Mouse (Mus musculus): ENCODE measurements around the gene Pla2r1.

Pla2r1 gene

DNA sequence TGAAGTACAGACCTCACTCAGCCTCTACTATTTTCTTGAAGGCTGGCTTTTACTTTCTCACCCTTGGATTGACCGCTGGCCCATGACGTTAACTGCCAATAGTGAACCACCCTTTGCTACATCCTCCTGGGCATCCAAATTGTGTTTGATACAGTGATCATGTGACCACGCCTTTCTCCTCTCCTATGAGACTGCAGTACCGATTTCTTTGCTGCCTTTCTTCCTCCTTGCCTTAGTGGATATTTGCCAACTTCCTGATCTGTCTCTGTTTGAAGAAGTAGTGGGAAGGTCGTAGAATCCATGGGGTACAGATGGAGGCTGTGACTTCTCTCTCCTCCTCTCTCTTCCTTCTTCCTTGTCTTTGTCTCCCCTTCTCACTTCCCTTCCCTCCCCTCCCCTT lies 147.7 kb downstream of the Pla2r1 start:
- DNase-seq (ENCODE audit: low spot score in 2 of 2): no peak

DNA sequence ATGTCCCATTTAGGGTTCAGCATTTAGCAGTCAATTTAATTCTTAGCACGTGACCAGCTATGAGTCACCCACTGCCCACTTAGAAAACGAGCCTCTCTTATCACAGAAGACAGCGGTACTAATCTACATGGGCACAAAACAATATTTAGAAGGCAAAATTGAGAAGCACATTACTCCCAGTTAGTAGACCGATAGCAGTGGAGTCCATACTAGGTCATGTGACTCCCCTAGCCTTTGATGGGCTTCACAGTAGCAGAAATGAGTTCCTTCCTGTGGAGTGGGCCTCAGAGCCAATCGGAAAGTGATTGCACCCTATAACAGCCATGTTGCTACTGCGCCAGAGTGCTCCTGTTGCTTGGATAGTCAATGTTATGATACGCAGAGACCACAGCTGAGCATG lies 148.3 kb downstream of the Pla2r1 start:
- no peak for DNase-seq (ENCODE audit: low spot score in 2 of 2)

DNA sequence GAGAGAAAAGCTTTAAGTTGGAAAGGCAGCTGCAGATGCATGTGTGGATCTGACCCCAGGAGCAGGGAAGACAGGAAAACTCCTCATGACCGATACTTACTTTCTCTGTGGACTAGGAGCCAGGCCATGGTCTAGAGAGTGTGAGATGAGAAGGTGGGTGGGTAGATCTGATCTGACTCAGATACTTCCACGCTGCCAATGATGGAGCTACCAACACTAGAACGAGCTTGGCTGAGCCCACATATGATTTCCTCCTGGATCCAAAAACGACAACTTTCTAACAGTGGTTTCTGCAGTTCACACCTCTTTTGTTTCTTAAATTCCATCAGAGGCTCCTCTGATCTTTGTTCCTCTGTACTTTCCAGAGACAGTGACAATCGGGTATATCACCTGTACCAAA lies 151.4 kb downstream of the Pla2r1 start:
- no peak for DNase-seq (ENCODE audit: low spot score in 2 of 2)

DNA sequence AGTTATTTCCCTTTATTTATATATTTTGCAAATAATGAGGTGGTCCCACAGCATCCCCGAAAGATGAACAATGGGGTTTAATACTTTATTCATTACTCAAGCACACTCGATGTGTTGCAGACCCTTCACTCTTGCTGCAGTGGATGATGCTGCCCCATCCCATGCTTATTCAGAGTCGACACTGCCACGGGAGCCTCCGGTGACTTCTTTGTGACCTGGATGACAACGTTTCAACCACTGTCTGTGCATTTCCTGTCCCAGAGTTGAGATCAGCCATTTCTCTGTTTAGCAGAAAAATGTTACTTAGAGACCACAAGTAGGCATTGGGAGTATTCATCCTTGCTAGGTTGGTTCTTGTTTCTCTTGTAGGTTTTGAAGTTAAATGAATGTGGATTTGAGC lies 159.3 kb downstream of the Pla2r1 start:
- no peak for DNase-seq (ENCODE audit: low spot score in 2 of 2)

DNA sequence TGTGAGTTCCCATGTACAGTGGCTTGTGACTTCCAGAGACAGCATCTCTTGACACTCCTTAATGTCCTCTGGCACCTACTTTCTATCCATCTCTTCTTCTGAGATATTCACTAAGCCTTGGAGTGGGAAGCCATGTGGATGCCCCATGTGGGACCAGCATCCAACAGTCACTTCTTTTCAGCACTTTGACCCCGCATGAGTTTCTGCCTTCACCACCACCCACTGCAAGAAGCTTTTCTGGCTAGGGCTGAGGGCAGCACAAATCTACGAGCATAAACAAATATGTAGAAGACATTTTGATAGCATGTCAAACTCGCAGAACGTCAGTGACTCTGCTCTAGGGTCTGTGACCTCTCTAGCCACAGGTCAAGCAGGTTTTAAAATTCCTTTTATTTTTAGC lies 160.8 kb downstream of the Pla2r1 start:
- DNase-seq (ENCODE audit: low spot score in 2 of 2): no peak

DNA sequence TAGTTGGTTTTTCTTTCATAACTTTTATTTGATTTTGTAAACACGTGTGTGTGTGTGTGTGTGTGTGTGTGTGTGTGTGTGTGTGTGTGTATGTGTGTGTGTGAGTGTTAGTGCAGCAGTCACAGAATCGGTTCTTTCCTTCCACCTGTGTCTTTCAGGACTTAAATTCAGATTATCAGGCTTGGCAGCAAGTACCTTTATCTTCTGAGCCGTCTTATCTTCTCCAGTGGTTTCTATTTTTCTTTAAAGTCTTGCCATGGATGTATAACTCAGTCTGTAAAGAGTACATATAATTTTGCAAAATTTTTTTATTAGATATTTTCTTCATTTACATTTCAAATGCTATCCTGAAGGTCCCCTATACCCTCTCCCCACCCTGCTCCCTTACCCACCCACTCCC lies 165.7 kb downstream of the Pla2r1 start:
- no peak for DNase-seq (ENCODE audit: low spot score in 2 of 2)

DNA sequence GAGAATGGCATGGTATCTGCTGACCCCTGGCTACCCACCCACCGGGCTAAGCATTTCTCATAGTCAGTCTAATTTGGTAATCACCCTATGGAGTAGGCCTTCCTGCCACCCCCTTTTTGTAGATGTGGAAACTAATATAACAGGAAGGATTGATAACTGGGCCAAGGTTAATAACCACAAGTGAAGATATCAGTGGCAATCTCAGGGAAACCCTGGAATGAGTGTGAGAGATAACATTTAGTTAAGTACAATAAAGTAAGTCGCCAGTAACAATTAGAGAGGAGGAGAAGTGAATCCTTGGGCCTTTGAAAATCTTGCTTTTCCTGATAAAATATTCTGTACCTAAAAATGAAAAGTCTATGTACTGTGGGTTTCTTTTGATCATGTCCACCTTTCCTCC lies 166.3 kb downstream of the Pla2r1 start:
- DNase-seq (ENCODE audit: low spot score in 2 of 2): no peak

DNA sequence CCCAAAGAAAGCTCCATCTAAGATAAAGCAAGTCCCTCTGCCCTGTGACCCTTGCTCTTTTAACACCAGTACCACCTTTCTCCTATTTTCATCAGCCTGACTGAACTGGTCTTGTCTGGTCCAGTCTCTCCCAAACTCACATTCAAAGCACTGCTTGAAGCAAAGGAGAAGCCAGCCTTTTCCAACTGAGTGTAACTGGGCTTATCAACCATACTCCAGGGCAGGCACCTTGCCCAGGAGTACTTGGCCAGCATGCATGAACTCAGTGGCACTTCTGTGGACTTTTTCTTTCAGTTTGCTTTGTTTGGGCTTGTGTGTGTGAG lies 168.4 kb downstream of the Pla2r1 start:
- peak; percentile 36 to 50 for DNase-seq (ENCODE audit: low spot score in 2 of 2)

DNA sequence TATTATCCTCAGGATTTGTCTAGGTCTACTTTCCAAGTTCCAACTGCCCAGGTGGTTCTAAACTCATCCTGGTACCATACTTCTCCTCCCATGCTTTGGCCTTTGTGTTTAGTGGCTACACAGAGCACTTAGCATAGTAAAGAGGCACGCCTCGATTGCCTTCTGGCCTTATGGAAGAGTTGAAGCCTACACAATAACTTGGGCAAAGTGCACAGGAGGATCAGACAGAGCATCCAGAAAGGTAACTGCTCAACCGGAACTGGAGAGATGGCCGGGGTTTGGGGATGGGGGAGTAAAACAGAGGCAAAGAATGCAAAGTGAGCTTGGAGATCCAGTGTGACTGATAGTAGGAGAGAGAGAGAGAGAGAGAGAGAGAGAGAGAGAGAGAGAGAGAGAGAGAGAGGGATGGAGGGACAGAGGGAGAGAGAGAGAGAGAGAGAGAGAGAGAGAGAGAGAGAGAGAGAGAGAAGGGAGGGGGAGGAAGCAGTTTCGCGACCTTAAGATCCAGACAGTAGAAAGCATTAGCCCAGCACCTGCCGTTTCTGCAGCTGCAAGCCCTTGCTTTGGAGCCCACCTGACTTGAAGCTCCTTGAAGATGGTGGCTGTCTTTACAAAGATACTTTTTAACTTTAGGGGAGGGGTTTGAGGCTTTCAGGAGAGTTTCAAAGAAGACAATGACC lies 168.9 kb downstream of the Pla2r1 start:
- DNase-seq (ENCODE audit: low spot score in 2 of 2): no peak

DNA sequence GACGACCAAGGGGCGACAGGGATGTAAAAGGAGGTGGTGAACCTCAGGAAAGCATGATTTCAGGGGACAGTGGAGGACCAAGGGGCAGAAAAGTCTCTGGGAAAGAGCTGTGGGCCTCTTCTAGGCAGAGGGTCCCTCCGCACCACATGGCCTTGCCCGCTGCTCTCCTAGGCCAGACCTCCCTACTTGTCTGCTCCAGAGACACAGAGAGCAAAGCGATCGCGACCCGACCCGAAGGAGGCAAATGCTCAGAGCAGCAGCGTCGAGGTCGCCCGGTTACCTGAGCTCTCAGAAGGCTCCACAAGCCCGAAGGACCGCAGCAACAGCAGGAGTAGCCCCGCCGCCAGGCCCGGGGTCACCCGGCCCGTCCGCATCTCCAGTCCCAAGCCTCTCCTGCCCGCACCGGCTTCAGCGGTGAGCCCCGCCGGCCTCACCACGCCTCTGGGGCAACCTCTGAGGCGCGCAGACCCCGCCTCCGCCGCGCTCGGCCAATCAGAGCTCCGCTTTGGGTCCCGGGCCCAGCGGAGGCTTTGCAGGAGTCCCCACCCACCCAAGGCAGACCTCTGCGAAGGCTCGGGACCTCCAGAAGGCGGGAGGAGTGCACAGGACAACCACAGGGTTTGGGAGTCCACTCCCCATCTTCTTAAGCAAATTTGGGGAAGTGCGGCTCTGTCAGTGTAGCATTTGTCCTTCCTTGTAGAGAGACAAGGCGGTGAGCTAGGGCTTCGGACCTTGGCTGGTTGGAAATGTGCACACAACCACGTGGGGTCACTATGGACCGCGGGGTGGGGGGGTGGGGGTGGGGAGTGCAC lies 170.0 kb downstream of the Pla2r1 start, which contains the start of gene Ly75:
Ly75 (minus strand) TSS at position 446 of the 812 bp plus-strand sequence.
- DNase-seq (ENCODE audit: low spot score in 2 of 2): peak; percentile 76 to 78

DNA sequence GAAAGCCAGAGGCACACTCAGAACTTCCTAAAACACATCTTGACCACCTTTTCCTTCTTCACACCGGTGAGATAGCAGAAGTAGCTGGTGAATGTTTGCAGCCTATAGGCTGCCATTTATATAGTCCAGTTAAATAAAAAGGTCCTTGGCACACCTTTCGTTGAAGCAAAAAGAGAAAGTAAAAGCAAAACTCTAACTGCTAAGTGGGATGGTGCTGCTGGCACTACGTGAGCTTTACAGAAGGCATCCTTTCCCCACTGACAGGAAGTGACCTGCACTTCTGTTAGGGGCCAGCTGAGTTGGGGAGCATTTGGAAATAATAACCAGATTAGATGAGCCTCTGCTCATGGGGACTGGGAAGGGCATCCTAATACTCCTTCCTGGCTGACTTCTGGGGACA lies 170.8 kb downstream of the Pla2r1 start:
- no peak for DNase-seq (ENCODE audit: low spot score in 2 of 2)

DNA sequence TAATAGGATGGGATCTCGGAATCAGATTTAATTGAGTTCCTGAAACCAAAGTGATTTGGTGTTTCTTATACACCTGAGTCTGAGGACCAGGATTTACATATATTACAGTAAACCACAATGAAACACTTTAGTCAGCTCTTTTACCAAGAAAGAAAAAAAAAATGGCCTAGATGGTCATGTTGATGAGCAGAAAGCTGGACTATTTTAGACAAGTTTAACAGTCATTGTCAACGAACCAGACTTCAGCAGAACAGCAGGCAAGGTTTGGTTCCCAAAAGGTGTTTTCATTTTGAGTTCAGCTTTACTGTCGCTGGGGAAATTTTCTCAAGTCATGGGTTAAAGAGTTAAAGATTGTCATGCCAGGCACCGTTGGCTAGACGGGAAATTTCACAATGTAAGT lies 175.8 kb downstream of the Pla2r1 start:
- no peak for DNase-seq (ENCODE audit: low spot score in 2 of 2)

DNA sequence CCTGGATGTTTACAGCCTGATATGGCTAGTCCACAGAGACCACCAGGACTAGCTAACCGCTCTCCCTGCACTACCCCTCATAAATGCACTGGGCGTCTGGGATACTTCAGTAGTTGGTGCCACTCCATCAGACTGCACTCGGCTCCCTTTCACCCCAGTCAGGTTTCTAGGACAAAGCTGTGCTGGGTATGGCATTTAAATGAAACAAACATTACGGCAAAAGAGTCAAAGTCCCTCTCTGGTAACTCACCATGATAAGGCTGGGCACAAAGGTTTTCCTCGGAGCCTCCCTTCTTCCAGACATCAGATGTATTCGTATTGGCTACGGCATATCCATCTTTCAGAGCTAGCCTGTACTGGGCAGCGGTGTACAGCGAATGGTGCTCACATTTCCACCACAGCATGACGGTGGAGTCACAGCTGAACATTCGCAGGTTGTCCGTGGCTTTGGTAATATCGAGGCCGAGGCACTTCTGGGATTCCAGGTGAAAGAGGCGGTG lies 177.4 kb downstream of the Pla2r1 start:
- DNase-seq (ENCODE audit: low spot score in 2 of 2): no peak

DNA sequence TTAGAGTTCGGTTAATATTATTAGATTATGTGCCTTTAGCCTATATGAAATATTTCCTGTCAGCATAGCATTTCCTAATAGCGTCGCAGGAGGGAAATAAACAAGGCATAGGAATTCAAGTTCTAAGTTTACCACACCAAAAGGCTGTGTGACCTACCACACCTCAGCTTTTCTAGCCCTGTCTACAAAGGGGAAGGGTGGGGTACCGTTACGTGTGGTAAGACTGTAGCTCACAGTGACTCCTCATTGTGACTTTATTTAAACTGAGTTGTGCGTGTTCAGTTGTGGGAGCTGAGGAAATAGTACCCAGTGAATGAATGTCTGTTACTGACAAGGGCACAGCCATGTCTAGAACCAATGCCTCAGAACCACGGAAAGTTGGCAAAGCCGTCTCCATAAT lies 178.0 kb downstream of the Pla2r1 start:
- DNase-seq (ENCODE audit: low spot score in 2 of 2): no peak

DNA sequence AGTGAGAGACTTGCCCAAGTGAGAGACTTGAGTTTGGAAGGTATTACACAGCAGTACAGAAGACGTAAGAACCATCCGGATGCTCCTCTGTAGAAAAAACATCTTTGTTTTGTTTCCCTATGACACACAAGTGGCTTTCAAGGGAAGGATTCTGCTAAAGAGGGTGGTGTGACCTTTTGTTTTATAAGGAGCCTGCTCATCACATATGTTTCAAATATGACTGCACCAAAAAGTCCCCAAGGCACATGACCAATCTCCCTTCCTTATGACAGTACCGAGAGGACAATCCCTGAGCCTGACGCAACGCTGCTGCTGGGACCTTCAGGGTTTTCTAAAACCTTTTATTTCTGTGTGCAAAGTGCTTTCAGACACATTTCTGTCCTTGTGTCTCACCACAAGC lies 182.9 kb downstream of the Pla2r1 start:
- DNase-seq (ENCODE audit: low spot score in 2 of 2): no peak

DNA sequence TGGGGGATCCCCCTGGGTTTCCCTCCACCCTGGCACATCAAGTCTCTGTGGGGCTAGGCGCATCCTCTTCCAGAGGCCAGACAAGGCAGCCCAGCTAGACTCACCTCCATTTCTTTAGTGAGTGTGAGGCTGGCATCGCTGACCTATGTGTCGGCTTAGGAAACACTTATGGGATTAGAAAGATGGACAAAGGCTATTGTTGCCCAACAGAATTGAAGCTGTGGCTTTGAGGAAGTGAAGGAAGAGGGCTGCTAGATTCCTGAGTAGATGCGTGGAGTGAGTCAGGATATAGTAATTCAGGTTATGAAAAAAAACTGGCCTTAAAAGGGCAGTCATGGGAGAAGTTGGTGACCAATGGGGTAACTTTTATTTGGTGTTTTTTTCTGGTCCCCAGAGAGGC lies 183.7 kb downstream of the Pla2r1 start:
- DNase-seq (ENCODE audit: low spot score in 2 of 2): no peak

DNA sequence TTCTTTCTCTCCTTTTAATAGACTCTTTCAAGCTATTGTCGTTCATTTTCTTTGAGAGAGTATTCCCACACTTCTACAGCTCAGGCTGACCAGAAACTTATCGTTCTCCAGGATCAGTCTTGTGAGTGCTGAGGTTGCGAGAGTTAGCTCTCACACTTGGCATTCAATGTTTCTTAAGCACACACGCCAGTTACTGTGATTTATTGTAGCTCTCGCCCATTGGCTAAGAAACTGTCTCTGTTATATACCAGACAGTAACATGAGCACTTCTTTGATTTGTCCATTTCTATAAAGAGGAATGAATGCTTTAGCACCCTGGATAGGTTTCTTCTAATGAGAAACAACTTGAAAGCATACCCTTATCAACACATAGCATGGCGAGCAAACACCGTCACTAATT lies 185.2 kb downstream of the Pla2r1 start:
- DNase-seq (ENCODE audit: low spot score in 2 of 2): no peak
